Mouse (Mus musculus): ENCODE data around the gene Mtm1.

- no peak for TF ChIP-seq MAFK (IDR thresholded peaks at IDR 0.05; ENCODE audit: insufficient read depth, low read depth, low read length)
- no peak for TF ChIP-seq CHD2 (IDR thresholded peaks at IDR 0.05; ENCODE audit: low read depth, low read length)
Measured at GRCm38 (mm10) chrX:71218853-71219252, 8.3 kb downstream of the Mtm1 start.
